In the genomic region with DNA sequence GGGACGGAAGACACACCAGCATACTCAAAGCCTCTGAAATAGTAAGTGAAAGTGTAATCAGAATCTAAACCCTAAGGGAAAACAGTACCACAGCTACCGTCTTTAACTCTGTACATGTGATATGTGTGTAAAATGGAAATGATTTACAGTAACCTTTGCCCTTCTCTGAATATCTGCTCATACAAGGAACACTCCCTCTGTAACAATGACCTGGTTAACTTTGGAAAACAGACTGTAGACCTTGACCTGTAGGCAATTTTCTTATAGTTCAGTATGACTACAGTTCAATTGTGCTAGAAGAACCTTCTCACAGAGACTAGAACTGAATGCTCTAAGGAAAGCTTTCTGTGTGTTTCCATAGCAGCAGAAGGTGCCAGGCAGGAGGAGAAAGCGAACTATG, we compare ENCODE assay signal across 21 mouse cellular contexts.
A peak's percentile ranks its signal among the peaks of the same experiment; 100 is the strongest.
DNase-seq lines count a peak whose midpoint lies in the region; ATAC-seq and TF ChIP-seq lines count a peak whose summit lies in the region.
"Had no signal": no experiment of that assay in that cellular context is flagged by ENCODE, and none has a peak within 500 bp of the region (broad histone marks: within the 10 kb centered on the region; RNA-seq: fewer than 3 reads in every experiment).

No protein-coding gene starts in this region.

- H3K9ac ChIP-seq in kidney, postnatal 0 days (ENCODE audit: low read depth, low read length): no peak overlapping the region
- H3K9ac ChIP-seq in intestine, embryonic 15.5 days: no peak overlapping the region
- H3K9ac ChIP-seq: forebrain, embryonic 13.5 days; forebrain, postnatal 0 days; heart, embryonic 13.5 days; hindbrain, embryonic 14.5 days had no signal

- ATAC-seq in kidney, postnatal 0 days (replicated peaks; ENCODE audit: low FRiP score, low read depth): no peak
- peak; percentile 91 for ATAC-seq in intestine, embryonic 15.5 days
- ATAC-seq: CD4-positive, CD25-positive, alpha-beta regulatory T cell, adult 4 months; forebrain, embryonic 13.5 days; forebrain, postnatal 0 days had no signal

- intact Hi-C loops in heart, postnatal 10 days (cut with DNase I): no loop called here
- intact Hi-C loops in left cerebral cortex, postnatal 25 days (cut with DNase I): no loop called here

- H3K9me3 ChIP-seq in kidney, postnatal 0 days (replicated peaks; ENCODE audit: low read length): no peaks in the 10 kb centered on the region
- H3K9me3 ChIP-seq in intestine, embryonic 15.5 days: no peaks in the 10 kb centered on the region
- H3K9me3 ChIP-seq: embryonic facial prominence, embryonic 10.5 days; forebrain, embryonic 13.5 days; G1E; heart, embryonic 13.5 days had no signal

- H3K27ac ChIP-seq in kidney, postnatal 0 days: no peak overlapping the region
- H3K27ac ChIP-seq in intestine, embryonic 15.5 days: 0 out of 2 replicates have a peak overlapping the region, but pooled peaks have one; percentile 22
- H3K27ac ChIP-seq: embryonic facial prominence, embryonic 10.5 days; forebrain, embryonic 13.5 days; gastrocnemius, adult 2 months; heart, embryonic 13.5 days; hindbrain, embryonic 14.5 days had no signal

- H3K4me1 ChIP-seq in kidney, postnatal 0 days (replicated peaks; ENCODE audit: insufficient read depth, low read length): no peaks in the 10 kb centered on the region; the same call in 1 of the 2 replicates
- H3K4me1 ChIP-seq in intestine, embryonic 15.5 days (replicated peaks): no peaks in the 10 kb centered on the region
- H3K4me1 ChIP-seq: heart, embryonic 13.5 days had no signal

- TF ChIP-seq CTCF in kidney, postnatal 0 days (IDR thresholded peaks at IDR 0.05; ENCODE audit: low read depth): no peak

- no peaks in the 10 kb centered on the region for H3K36me3 ChIP-seq in kidney, postnatal 0 days (ENCODE audit: insufficient read depth, low read length)
- no peaks in the 10 kb centered on the region for H3K36me3 ChIP-seq in intestine, embryonic 15.5 days
- H3K36me3 ChIP-seq: embryonic facial prominence, embryonic 10.5 days; G1E; heart, embryonic 13.5 days had no signal

- H3K27me3 ChIP-seq in kidney, postnatal 0 days (ENCODE audit: insufficient read depth, low read length): no peaks in the 10 kb centered on the region
- no peaks in the 10 kb centered on the region for H3K27me3 ChIP-seq in intestine, embryonic 15.5 days (replicated peaks)
- H3K27me3 ChIP-seq: forebrain, embryonic 13.5 days; heart, embryonic 13.5 days had no signal

- H3K4me2 ChIP-seq in kidney, postnatal 0 days (ENCODE audit: low read length): no peak overlapping the region
- no peak overlapping the region for H3K4me2 ChIP-seq in intestine, embryonic 15.5 days (replicated peaks)
- H3K4me2 ChIP-seq: forebrain, embryonic 13.5 days; heart, embryonic 13.5 days; hindbrain, embryonic 14.5 days had no signal

- DNase-seq in heart, adult 11 months: peak; percentile 52
- no peak for DNase-seq in heart, postnatal 10 days
- DNase-seq in kidney, postnatal 0 days (ENCODE audit: low spot score): peak; percentile 27
- DNase-seq in kidney, postnatal 10 days: no peak
- peak; percentile 6 for DNase-seq in mesoderm, embryonic 11.5 days (ENCODE audit: low read depth, low spot score)
- DNase-seq in left cerebral cortex, postnatal 25 days (ENCODE audit: low spot score in 2 of 2): no peak
- DNase-seq in ovary, postnatal 10 days (ENCODE audit: low spot score): no peak
- DNase-seq: B cell, adult 2 months; cerebellum, adult 18-20 months; cerebellum, adult 9-11 months; forebrain, postnatal 0 days; gastrocnemius, adult 2 months; gastrocnemius, postnatal 25 days; heart, postnatal 4 days had no signal

- no peak overlapping the region for H3K4me3 ChIP-seq in kidney, postnatal 0 days (replicated peaks; ENCODE audit: low read depth, low read length)
- H3K4me3 ChIP-seq in intestine, embryonic 15.5 days (replicated peaks): no peak overlapping the region
- H3K4me3 ChIP-seq: embryonic facial prominence, embryonic 10.5 days; forebrain, embryonic 13.5 days; gastrocnemius, adult 2 months; heart, embryonic 13.5 days had no signal

- 65% methylated on average over 3 of the region's 3 CpGs for WGBS in kidney, postnatal 0 days
- 73% methylated on average over 3 of the region's 3 CpGs for WGBS in intestine, embryonic 15.5 days

Comparison
In these comparisons a context has a peak if more than half of its experiments do, and no peak if none do; other contexts are left out.
1. DNase-seq: peak in heart, adult 11 months (single experiment), kidney, postnatal 0 days (single experiment) and mesoderm, embryonic 11.5 days (single experiment); none in heart, postnatal 10 days (0 of 2), kidney, postnatal 10 days (single experiment), left cerebral cortex, postnatal 25 days (0 of 2) and ovary, postnatal 10 days (single experiment).